Mouse (Mus musculus) lung, postnatal 0 days (tissue): ENCODE results near the gene Armcx1.

Experiments
- CTCF ChIP-seq: IDR thresholded peaks from 2 replicates; pipeline ENCODE4 v1.5.1; 2016; ENCODE audit warnings: antibody characterized with exemption, mild to moderate bottlenecking
- EP300 ChIP-seq: IDR thresholded peaks from 2 replicates; pipeline ENCODE4 v1.6.1; 2016; ENCODE audit warnings: antibody characterized with exemption, mild to moderate bottlenecking, control low read depth

- TF ChIP-seq CTCF (no peak), EP300 (no peak)
These were observed 900 bp upstream of the Armcx1 start for GRCm38 (mm10) chrX:134716863-134717262.
